Mouse (Mus musculus): ENCODE results near the gene Rras2.

Rras2 gene

DNA sequence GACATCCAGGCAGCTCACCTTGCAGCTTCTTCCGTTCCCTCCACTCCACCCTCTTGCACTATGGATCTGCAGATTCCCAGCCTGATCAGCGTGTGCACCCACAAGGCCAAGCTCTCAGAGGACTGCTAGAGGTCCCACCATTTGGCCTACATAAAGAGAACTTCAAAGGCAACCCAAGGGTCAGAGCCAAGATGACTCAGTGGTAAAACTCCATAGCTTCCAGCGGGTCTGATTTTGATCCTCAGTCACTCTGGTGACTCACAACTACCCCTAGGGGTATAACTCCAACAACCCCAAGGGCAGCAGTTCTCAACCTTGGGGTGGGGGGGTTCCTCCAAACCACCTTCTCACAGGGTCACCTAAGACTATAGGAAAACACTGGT lies 47.1 kb downstream of the Rras2 start:
- DNase-seq: no peak

DNA sequence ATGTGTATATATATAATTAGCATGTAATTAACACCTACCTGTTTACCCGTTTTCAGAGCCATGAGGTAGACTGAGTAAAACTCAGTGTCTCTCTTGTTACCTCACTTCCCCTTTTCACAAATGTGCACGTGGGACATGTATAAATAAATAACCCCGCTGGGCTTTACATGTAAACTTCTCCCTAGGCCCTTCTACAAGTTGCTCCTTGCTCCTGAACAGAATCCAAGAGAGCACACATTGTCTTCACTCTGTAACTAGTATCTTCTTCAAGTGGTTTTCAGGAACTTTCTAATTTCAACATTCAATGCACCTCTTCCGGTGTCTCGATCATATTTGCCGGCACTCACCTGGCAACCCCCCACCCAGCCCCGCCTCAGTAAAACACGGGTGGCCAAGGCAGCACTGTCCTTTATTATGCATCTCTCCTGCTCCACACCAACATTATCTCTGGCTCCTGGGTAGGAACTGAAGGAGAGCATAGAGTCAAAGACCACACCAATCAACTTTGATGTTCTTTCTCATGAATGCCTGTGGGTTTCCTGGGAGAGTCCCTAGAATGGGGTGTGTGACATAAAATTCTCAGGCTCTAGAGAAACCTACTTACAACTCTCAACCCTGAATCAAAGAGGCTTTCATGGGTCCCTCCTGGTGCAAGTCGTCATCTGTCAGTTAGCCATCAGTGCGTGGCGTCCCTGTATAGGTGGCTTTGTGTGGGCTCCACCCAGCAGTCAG lies 47.7 kb downstream of the Rras2 start:
- DNase-seq: no peak

DNA sequence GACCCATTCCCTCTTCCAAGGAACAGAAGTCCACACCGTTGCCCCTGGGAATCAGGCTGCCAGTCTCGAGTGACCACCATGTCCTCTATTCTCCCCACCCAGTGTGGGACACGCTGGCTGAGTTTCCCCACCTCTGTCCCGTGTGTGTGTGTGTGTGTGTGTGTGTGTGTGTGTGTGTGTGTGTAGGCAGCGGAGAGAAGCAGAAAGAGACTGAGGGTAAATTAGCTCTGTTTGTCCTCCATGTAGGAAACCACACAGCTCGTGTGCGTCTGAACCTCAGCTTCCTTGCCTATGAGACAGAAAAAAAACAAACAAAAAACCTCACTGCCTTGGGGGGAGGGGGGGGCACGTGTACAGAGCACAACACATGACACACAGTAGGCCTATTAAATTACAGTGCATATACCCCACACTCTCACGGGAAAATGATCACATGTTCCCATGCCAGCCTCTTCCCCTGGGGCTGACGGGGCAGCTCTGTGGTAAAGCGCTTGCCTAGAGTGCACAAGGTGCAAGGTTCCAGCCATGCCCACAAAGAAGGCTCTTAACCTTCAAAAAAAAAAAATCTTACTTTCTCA lies 48.5 kb downstream of the Rras2 start:
- no peak for DNase-seq

DNA sequence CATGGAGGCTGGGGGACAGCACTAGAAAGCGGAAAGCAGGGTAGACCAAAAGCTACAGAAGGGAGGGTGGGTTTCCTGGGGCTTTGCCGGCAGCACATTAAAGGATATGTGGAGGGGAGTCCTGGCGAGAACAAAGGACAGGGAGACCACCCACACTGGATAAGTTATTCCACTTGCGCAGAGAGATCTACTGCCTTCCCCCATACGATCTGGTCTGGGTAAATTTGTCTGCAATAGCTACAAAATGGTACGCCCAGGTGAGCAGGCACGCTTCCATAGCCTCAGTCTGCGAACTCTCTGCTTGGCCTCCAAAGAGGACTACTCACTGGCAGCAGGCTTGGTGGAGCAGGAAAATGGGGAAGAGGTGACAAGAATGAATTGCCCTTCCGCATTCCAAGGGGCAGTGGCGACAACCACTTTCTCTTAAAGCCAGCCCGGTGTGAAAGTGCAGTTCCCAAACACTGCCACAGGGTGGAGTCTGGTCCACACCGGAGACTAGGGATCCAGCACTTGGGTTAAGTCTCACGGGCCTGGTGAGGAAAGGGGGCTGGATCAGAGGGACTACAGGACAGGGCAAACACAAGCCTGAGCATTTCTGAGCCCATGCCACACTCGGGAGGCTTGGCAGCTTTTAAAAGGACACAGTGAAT lies 50.9 kb downstream of the Rras2 start:
- peak; percentile 94 for DNase-seq

DNA sequence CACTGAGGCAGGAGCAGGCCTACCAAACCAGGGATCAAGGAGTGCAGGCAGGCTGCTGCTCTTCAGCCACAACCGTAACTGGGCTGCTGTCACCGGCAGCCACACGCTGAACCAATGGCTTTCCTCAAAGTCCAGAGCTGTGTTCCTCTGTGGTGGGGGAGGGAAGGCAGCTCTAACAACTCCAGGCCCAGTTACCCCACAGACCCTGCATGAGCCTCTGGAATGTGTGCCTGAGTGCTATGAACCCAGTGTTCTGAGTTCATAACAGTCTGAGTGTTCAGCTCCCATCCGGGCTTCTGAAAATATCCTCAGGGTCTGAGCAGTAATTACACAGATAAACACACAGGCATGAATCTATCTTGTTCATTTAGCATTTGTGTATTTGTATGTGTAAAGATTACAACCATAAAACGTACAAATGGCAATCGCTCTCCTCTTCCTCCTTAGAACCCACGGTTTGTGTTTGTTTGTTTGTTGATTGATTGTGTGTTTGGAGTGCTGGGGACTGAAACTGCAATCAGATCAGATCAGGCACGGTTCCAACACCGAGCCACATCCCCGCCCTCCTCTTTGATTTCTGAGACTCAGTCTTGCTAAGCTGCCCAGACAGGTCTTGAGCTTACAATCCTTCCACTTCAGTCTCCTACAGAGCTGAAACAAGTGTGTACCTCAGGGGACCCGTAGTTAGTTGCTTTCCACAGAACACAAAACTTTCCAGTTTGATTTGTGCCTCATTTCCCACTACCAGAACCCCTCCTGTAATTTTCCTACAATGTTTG lies 52.0 kb downstream of the Rras2 start:
- DNase-seq: peak; percentile 43

DNA sequence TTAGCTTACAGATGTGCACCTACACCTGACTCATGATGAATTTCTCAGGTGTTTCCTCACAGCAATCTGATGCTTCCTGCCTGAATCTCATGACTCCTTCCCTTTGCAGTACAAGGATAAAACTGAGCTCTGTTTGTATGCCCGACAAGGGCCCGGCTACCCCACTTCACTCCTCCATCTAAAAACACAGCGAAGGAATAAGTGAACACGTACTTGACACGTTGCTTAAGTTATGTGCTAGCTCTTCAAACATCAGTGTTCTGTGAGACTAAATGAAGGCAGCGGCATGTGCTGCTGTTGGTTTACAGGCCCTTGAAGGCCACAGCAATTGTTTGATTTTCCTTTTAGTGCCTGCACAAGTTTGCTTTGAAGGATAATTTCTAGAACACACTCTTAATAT lies 53.6 kb downstream of the Rras2 start:
- no peak for DNase-seq

DNA sequence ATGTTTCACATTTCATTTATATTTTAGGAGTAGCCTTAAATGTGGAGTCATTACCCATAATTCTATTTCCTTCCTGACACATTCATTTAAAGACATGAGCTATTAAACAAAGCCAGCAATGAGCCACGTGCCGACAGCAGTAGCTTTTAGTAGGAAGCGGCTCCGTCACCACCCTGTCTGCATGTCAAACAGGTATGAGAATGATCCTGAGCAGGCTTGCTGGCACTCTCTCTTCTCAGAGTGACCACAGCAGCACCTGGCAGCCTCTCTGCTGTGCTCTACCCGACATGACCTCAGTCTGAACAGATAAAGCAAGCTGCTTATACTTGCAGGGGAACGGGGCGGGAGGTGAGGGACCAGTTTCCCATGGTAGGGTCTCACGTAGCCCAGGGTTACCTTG lies 54.0 kb downstream of the Rras2 start:
- no peak for DNase-seq

DNA sequence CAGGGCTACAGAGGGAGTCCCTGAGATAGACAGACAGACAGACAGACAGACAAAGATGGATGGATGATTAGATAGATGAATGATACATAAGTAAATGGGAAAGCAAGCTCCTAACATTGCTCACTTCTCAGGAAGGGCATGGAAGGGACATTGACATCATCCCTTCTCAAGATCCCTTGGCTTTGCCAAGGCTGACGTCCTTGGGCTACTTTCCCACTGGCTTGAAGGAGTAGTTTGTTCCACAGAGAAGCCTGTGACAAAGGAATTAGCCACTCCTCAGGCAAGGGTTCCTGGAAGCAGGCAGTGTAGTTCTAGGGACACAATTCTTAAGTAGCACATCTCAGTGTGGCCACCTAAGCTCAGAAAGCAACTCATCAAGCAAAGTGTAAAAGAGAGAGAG lies 55.1 kb downstream of the Rras2 start:
- no peak for DNase-seq

DNA sequence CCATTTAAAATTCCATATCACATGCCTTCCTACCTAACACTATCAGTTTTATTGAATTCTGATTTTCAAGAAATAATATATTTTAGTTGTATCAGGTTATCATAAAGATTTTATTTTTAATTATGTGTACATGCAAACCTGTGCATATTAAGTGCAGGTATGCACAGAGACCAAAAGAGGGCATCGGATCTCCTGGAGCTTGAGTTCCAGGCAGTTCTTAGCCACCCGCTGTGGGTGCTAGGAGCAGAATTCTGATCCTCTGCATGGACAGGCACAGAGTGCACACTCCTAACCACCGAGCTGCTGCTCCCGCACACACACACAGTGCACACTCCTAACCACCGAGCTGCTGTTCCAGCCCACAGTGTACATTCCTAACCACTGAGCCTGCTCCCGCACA lies 57.1 kb downstream of the Rras2 start:
- no peak for DNase-seq

DNA sequence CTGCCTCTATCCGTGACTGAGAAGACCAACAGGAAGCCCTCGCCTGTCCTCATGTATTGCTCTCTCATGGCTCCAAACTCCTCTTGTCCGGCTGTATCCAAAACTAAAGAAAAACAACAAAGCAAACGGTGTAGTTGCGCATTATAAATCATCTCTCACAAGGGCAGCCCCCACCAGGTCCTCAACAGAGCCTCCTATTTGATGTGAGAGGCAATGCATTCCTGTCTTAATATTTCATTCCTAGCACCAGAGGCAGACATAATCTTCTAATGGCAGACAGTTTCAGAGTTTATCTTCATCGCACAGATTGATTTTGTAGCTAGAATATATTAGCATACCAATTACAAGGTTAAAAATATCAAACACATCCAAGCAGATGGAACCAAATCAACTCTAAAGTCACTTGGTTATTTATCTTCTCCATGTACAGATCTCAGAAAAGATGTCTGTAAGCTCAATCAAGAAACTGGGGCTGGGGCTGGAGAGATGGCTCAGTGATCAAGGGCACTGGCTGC lies 58.6 kb downstream of the Rras2 start:
- DNase-seq: no peak

DNA sequence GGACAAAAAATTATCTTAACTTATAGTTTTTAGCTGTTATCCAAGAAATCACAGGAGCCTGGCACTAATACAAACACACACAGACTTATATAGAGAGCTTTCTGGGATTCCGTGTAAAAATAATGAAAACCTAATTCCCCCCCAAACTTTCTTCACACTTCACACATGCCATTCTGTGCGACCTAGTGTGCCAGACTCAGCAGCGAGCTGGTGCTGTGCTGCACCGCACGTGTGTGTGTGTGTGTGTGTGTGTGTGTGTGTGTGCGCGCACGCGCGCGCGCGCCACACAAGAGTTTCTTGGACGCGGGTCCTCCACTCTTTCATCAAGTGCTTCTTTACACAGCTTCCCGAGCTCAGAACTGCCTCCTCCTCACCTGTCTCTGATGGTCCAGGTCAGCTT lies 59.4 kb downstream of the Rras2 start:
- DNase-seq: no peak

DNA sequence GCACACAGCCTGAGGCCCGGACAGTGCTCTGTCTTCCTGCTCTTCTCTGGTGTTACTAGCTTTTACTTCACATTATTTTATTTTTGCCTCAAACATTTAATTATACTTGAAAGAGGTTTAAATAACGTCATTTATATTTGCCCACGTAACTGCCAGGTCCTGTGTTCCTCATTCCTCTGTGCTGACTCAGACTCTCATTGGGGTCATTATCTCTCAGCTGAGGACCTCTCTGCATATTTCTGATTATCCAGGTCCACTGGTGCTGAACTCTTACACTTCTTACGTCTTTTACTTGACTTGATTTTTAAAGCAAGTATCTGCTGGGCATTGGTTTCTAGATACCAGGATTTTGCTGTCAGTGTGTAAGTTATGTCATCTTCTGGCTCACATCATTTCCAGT lies 63.9 kb downstream of the Rras2 start:
- DNase-seq: no peak

DNA sequence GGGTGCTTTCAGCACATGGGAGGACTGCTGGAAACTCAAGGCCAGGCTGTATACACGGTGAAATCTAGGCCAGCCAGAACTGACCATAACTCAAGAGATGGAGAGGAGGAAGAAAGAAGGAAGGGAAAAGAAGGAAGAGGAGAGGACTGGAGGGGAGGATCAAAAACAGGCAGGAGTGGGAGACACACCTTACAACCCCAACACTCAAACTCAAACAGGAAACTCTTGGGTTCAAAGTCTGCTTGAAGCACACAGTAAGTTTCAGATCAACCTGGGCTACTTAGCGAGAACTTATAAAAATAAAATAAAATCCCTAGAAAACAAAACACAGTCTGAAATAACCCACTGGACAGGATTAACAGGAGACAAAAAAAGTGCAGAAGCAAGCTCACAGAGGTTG lies 71.8 kb downstream of the Rras2 start:
- DNase-seq: no peak

DNA sequence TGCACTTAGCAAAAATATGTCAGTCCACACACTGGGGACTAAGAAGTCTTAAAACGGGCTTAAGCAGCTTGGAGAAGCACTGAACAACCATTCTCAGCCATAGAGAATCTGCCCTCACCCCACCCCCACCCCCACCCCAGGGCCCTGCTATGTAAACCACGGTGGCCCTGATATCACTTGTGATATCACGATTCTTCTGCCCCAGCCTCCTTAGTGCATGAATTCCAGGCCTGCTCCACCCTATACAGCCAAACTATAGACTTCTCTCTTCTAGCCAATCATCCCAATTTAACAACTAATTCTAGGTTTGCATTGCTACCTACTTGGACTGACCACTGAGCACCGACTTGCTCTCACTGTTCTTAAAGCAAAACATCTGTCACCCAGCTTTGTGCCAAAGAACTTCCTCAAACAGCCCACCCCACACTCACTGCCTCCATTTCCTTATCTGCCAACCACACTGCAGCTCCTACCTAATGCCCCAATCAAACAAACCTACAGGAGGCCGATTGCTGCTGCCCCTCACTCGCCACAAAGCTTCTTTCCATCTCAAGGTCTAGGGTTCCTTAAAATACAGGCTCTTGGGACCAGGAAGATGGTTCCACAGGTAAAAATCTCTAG lies 73.5 kb downstream of the Rras2 start:
- no peak for DNase-seq

DNA sequence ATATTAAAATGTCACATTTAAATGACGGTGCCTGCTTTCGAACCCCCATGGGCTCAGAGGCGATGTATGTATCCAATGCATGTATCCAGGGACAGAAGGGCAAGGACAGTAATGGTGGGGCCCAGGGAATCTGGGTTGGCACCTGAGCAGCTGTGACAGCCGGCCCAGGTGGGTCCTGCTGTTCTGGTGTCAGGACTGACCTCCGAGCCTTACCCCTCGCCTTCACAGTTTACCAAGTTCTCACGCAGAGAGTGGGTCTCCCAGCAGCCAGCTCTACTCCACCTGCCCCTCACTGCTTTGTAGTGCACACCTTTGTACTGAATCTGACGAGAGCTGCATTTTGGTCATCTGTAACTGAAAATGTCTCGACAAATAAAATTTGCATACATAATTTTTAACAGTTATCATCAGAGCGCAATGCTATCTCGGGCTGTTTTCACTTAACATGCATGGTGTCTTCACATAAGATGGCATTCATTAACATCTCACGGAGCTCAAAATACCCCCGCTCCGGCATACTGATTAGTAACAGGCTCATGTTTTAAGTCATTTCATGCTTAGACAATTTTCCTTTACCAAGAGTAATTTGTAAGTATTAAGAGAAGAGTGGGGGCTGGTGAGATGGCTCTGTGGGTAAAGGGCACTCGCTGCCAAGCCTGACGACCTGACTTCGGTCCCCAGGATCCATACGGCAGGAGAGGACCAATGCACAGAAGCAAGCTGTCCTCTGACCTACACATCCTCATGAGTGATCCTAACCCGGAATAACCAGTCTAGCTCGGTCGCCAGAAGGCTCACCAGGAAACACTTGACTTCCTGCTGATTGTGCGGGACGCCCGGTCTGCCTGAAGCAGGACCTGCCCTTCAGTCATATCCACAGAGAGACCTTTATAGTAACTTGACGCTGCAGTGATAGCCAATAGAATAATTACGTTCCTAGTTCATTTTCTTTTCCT lies 74.3 kb downstream of the Rras2 start:
- DNase-seq: peak; percentile 19

DNA sequence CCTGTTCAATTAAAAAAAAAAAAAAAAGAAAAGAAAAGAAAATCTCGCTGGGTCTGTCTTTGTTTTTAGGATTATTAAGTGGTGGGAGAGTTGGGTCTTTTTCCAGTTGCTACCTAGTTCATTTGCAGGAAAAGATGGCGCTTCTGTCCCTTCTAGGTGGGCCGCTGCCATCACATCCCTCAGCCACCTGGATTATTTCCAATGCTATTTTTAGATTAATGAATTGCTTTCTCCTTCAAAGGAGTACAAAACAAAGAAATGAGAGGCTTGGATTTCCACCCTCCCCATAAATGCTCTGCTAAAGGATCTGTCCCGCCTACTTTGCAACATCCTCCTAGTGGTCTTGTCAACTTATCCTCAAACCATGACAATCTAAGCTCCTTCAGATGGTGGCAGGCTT lies 76.2 kb downstream of the Rras2 start:
- no peak for DNase-seq

DNA sequence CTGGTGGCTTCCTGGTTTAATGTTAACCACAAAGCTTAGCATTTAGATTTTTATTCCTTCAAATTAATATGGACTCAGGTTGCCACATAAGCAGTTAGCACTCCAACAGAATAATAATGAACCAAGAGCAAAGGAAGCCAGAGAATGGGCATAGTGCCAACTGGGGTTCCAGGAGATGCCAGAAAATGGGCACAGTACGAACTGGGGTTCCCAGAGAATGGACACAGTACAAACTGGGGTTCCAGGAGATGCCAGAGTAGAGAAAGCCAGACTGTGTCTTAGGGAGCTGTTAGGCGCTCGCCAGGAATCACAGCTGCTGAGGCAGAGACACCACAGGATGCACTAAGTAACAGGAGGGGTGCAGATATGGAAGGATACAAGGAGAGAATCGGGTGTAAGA lies 80.3 kb downstream of the Rras2 start:
- DNase-seq: no peak

DNA sequence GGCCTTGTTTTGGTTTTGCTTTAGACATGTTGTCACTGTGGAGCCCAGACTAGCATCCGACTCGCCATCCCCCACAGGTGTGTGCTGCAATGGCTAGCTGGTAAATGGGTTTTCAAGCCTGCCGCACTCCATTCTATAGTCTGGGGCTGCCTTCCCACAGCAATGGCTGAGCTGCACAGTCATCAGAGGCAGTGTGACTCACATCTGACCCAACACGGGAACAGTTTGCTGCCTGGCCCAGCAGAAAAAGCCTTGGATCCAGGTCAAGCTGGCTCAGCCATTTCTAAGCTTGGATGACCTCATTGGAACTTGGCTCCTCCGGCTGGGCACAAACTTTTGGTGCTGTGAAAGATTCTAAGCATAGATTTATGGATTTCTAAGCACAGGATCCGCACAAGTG lies 88.0 kb downstream of the Rras2 start:
- DNase-seq: peak; percentile 58

DNA sequence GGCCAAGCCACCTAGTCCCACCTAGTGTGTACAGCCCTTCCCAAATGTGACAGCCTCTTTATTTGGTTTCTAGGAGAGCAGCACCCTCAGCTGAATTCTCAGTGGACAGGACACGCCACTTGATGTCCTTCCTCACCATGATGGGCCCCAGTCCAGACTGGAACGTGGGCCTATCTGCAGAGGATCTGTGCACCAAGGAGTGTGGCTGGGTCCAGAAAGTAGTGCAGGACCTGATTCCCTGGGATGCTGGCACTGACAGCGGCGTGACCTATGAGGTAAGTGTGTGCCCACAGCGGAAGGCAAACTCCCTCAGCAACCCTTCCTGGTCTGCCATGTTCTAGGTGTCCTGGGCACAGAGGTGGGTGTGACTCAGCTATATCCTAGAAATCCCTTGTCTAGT lies 88.8 kb downstream of the Rras2 start:
- DNase-seq: no peak

DNA sequence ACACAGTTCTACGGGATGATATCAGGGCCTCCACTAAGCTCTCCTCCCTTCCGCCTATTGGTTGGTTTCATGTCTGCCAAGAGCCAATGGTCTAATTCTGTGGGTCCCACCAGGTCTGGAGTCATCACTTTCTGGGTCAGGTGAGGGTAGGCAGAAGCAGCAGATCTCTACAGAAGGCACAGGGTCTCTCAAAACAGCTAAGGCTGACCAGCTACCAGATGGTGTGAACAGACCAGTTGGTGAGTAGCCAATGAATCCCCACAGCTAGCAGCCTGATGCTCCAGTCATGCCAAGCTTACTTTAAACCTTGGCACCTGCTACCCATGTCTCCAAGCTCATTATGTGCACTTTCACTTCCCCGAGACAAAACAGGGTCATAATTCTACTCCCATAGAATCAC lies 90.2 kb downstream of the Rras2 start:
- DNase-seq: no peak

DNA sequence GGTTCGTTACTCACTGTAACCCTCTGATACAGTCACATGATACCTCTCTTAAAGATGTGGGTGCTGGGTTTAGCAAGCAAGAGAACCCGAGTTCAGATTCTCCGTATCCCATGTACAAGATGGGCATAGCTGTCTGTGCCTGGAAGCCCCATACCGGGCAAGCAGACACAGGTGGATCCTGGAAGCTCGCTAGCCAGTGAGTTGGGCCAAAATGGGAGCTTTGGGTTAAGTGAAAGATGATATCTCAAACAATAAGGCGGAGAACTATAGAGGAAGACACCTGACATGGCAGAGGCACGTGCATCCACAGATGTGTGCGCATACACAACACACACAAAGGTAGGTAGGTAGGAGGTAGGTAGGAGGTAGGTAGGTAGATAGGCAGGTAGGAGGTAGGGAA lies 90.7 kb downstream of the Rras2 start:
- no peak for DNase-seq

DNA sequence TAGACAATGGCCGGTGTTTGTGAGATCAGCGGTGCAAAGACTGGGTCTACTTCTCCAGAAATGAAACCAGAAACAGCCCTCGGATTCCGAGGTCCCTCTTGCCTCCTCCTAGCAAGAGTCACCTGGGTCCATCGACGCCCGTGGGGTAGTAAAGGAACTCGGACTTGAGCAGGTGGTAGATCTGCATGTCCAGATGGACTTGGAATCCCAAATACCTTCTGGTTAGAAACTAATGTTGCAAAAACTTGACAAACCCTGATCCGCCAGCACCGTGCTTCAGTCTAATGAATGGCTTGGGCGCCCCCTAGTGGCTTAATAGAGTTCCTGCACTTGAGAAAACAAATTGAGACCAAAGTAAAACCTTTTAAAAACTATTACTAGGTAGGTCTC lies 96.9 kb downstream of the Rras2 start:
- peak; percentile 85 for DNase-seq
